Mouse (Mus musculus): ENCODE measurements around the gene Fam129b.

Gene Fam129b

DNA sequence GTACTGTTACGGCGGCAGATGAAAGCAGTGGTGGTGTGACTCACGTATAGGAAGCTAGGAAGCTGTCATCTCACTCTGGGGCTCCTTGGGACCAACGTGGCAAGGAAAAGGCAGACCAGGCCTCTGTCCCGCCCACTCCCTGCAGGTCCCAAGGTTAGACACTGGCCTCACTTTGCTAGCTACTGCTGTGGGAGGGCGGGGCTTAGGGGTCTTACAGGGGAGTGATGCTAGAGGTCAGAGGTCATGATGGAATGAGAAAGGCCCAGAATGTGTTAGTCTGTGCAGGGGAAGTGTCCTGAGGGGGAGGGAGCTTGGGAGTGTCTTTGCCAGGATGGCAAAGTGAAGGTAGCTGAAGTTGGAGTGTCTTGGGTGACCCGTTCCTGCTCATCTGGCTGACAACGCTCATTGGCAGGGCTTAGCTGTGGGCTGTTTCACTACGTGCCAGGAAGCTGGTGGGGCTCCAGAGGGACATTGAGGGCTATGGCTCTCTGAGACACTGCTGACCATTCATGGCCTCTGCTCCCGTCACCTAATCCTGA lies 48.5 kb downstream of the Fam129b start:
- no peak for DNase-seq (ENCODE audit: low read depth, low spot score)

DNA sequence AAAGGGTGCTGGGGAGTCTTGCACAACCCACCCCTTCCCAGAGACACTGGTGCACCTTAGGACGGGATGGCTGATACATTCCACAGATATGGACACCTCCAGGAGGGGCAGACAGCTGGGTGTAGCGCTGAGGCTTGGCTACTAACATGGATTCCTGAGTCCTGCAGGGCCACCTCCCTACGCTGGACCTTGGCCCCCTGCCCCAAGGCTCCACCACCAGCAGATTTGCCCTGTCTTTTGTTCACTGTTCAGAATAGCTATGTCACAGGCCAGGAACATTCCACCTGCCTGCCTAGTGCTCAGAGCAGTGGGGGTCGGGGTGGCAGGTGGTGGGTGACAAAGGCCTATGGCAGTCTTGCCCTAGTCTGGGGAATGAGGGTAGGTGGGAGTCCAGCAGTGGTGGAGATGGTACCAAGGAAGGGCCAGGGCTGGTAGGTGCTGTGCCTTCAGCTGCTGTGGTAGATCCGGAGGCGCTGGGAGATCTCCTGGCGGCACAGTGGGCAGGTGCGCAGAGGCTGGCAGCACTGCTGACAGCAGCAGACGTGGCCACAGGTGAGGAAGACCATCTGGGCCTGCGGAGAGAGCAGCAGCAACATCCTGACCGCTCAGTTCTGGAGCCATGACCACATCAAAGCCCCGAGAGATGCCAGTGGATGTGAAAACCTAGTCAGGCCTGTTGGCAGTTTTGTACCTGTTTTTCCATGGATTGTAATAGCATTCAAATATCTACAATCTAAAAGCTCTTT lies 50.6 kb downstream of the Fam129b start:
- DNase-seq (ENCODE audit: low read depth, low spot score), result no peak

DNA sequence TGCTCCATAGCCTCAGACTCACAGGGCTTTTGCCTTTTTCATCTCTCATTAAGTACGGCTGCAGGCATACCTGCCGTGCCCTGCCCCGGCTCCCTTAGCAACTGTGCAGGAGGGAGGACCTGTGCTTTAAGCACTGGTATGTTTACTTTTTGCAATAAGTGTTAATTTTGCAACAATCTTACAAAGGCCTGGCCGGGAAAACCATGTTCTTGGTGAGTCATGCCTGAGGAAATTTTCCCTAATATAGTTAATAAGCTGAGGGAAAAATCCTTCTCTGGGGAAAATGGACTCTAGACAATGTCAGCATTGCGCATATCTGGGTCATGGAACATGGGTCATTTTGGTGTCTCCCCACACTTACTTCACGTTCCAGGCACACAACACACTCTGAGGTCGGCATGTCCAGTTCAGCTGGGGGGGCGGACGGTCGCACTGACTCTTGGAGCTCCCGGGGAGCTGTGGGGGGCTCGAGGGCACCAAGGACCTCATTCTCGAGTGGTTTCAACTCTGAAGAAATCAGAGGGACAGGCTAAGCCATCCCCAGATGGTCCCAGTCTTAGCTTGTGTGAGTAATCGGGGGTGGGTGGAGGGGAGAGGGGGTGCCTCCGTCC lies 51.8 kb downstream of the Fam129b start:
- no peak for DNase-seq (ENCODE audit: low read depth, low spot score)

DNA sequence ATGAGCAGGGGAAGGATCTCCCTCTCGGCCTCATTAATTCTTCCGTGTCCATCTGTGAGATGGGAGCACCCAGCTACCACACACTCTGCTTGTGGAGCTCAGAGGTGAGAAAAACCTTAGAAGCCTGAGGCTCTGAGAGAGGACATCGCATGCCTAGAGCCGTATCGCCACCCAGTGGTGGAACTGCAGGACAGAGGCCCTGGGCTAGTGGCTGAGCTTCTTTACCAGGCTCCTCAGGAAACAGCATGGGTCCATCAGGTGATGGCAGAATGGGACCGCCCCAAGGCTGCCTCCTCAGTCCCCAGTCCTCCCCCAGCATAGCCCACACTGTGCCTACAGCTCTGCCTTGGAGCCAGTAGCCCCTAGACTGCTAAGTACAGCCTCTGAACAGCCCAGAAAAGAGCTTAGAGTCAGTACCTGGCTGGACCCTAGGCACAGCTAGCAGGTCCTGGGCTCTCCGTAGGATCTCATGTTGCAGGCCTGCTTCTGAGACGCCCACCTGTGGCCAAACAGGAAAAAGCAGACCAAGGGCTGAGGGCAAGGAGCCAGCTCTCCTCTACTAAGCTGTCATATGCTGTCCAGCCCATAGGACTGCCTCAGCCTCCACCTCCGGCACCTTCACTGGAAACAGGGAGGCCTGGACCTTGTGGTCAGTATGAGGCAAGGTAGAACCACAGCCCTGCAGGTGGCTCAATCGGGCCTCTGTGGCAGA lies 52.5 kb downstream of the Fam129b start:
- DNase-seq (ENCODE audit: low read depth, low spot score), result no peak

DNA sequence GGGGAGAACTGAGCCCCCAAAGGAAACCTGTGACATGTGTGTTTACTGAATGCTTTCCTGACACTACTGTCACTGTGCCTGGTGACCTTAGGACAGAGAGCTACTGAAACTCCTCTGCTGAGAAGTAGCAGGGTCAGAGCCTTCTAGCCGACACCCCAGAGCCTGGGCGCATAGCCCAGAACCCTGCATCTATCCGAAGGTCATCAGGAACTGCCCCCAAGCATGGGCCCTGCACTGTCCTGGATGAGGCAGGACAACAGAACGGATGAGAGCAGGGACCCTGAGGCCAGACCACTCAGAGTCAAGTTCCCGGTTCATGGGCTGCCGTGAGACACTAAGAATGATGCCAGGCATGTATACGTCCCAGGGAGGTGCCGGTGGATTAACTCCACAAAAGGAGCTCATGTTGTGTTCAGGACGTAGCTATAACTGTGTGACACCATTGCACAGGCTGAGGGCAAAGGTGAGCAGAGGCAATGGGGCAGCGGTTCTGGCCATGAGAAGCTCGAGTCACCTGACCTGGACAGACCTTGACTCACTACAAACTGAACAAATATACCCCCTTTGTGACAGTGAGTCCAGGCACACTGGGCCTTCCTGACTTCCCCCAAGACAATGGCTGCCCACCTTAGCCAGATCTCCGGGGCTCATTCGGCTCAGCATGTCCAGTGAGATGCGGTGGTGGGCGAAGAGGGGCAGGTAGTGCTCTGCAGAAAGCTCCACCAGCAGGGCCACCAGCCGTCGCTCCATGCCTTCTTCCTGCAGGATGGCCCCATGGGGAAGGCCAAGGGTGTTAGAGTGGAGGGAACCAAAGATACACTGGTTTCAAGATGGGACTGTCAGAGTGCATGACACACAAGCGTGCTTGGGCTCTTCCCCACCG lies 53.3 kb downstream of the Fam129b start:
- no peak for DNase-seq (ENCODE audit: low read depth, low spot score)

DNA sequence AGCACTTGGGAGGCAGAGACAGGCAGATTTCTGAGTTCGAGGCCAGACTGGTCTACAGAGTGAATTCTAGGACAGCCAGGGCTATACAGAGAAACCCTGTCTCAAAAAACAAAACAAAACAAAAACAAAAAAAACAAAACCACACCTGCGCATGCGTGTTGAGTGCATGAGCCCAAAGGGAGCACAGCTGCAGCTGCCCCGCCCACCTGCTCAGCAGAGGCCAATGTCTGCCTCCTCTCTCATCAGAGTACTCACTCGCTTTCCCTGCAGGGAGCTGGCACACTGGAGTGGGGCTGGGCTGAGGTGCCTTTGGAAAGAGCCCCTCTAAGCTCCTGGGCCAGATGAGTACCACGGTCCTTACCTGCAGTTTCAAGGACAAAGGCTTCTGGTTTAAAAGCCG lies 55.8 kb downstream of the Fam129b start:
- DNase-seq (ENCODE audit: low read depth, low spot score), result no peak

DNA sequence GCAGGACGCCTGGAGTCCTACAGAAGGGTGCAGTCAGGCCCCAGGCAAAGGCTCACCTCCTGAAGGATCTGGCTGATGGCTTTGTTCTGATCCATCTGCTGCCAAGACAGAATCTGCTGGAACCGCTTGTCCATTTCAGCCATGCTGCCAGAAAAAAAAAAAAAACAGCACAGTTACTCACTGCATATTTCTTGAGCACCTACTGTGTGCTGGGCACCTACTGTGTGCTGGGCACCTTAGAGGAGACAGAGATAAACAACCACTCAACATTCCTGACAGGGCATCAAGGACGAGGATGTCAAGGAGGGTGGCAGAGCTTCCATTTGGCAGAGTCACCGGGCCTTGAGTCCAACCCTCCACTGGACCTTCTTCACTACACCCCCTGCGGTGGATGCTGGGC lies 62.8 kb downstream of the Fam129b start:
- DNase-seq (ENCODE audit: low read depth, low spot score), result no peak

DNA sequence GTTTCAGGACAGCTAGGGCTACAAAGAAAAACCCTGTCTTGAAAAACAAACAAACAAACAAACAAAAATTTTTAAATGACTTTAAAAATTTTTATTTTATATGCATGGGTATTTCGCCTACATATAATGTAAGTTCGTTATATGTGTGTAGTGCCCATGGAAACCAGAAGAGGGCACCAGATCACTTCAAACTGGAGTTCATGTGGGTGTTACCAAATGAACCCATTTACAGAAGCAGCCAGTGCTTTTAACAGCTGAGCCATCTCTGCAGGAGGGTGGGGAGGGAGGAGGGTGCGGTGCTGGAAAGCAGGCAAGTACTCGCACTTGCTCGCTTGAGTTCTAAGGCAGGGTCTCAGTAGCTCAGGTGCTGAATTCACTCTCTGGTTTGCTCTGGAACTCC lies 63.5 kb downstream of the Fam129b start:
- DNase-seq (ENCODE audit: low read depth, low spot score), result peak; percentile 48

DNA sequence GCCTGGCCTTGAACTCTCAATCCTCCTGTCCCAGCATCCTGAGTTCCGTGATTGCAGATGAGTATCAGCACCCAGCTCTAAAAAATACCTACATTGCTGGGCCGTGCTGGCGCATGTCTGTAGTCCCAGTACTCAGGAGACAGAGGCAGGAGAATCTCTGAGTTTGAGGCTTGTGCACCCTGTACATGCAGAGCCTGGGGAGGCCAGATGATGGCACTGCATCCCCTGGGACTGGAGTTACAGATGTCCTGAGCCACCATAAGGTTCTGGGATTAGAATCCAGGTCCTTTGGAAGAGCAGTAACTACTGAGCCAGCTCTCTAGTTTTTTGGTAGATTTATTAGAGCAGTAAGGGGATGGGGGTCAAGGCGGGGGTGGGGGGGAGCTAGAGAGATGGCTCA lies 64.6 kb downstream of the Fam129b start:
- no peak for DNase-seq (ENCODE audit: low read depth, low spot score)

DNA sequence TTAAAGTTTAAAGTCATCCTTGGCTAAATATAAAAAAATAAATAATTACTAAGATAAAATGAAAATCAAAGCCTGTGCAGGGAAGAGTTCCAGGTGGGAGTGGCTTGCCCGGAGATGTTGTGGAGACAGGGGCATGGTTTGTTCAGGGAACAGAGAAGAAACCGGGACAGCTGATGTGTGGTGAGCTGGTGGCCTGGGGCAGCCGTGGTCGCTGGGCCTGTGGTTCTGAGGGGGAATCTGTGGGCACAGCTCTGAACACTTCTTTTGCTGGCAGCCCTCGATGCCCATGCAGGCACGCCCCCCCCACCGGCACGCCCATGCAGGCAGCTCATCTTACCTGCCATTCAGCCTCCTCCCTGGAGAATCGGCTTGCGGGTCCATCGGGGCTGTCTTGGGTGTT lies 71.5 kb downstream of the Fam129b start:
- DNase-seq (ENCODE audit: low read depth, low spot score), result no peak

DNA sequence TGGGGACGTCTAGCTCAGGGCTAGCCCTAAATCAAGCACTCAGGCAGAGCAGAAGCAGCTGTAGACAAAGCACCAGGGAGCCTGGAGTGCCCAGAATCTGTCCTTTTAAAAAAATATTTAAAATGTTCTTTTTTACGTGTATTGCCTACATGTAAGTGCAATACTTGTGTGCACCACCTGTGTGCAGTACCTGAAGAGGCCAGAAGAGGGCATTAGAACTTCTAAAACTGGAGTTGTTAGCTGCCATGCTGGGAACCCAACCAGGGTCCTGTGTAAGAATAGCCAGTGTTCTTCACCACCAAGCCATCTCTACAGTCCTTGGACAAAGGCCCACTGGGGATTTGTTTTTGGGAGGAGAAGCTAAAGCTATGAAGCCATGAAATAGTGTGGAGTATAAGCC lies 78.7 kb downstream of the Fam129b start:
- DNase-seq (ENCODE audit: low read depth, low spot score), result no peak

DNA sequence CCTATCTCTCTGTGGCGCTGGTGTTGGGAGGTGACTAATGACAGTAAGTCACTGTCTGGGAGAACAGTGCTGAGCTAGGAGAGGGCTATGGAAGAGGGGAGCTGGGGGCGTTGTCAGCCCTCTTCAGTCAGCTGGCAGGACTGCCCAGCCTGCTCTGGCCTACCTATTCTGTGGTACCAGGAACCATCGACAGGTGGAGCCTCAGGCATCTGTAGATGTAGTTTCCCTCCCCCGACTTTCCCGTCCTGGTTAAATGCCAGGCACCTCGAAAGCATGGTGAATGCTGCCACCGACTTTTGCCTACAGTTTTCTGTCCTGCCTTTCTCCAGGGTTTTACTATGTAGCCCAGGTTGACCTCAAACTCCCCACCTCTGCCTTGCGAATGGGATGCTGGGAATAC lies 81.4 kb downstream of the Fam129b start:
- DNase-seq (ENCODE audit: low read depth, low spot score), result no peak

DNA sequence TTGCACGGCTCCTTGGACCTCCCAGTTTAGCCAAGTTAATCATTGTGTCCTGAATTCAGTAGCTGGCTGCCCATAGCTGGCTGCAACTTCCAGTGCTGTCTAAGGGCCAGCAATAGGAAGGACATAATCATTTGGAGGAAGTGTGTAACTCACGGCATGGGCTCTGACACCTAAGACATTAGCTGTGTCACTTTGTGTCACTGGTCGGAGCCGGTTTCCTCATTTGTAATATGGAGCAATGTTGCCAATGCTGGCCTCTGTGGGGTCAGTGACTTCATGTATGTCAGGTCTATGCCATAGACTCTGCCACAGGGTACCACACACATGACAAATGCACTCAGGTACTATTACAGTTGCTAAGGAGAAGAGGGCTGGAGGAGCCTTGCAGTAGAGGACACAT lies 84.4 kb downstream of the Fam129b start:
- DNase-seq (ENCODE audit: low read depth, low spot score), result no peak

DNA sequence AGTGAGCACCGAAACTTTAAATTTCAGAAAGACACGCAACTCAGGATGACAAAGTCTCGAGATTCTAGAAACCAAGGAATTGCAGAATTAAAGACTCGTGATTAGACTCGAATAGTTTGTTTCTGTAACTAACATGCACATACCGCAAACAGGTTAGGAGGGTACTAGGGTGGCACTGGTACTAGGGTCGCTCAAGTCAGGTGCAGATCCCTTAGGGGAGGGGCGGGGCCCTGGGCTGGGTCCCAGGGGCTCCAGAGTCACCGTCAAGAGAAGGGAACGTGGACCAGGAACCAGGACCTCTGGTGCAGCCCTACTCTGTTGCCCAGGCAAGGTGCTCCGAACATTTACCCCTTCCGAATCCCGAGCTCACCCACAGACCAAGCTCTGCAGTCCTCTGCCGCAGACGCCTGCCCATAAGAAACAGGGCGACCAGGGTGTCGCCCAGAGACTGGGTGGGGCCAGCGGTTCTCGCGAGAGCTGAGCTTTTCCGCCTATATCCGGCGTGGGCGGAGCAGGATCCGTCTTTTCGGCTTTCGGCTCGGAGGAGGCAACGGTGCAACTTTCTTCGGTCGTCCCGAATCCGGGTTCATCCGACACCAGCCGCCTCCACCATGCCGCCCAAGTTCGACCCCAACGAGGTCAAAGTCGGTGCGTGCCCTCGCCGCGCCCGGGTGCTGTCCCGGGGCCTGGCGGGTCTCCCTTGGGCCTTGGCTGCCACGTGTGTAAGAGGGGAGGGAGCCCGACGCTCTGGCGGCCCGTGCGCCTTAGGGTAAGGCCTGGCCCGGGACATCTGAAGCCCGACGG lies 85.5 kb downstream of the Fam129b start, which contains the start of the genes Rpl12 and Lrsam1:
Rpl12 (plus strand) TSS at position 368 of the 804 bp plus-strand sequence.
Lrsam1 (minus strand) TSS at position 423 of the 804 bp plus-strand sequence.
- peak; percentile 81 for DNase-seq (ENCODE audit: low read depth, low spot score)

DNA sequence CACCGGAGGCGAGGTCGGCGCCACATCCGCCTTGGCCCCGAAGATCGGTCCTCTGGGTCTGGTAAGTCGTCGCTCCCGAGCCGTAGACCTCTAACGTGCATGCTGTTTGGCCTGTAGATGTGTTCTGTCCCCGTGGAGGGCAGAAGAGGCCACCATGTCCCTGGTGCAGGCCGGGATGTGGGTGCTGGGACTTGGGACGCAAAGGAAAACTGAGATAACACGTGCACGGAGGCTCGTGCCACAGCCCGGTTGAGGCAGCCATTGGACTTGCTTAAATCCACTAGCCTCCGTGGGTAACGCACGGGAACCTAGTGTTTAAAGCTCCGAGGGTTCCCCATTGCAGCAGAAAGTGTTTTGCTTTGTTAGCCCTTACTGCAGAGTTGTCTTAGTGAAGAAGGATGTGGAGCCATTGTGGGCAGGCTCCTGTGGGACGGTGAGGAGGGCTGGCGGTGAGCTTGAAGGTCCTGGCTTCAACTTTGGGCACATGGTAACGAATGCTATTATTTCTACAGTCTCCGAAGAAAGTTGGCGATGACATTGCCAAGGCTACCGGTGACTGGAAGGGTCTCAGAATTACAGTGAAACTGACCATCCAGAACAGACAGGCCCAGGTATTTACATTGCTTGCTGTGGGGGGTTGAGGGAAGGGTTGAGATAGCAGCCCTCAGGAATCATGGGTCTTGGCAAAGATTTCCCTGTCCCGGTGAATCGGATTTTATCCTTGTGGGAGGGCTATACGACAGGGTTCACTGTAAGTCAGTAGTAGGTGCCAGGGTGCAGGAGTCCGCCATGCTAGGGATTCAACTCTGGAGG lies 86.4 kb downstream of the Fam129b start:
- DNase-seq (ENCODE audit: low read depth, low spot score), result no peak

DNA sequence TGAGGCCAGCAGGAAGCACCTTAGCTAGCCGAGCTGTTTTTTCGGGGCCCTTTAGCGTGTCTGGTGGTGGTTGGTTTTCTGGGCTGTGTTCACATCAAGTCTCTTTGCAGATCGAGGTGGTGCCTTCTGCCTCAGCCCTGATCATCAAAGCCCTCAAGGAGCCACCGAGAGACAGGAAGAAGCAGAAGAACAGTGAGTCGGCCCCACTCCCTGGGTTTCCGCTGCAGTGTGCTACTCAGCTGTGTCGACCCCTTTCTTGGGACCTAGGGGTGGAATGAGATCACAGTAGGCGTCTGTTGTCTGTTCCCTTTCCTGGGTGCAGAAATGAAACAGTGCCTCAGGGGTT lies 86.9 kb downstream of the Fam129b start:
- DNase-seq (ENCODE audit: low read depth, low spot score), result no peak

DNA sequence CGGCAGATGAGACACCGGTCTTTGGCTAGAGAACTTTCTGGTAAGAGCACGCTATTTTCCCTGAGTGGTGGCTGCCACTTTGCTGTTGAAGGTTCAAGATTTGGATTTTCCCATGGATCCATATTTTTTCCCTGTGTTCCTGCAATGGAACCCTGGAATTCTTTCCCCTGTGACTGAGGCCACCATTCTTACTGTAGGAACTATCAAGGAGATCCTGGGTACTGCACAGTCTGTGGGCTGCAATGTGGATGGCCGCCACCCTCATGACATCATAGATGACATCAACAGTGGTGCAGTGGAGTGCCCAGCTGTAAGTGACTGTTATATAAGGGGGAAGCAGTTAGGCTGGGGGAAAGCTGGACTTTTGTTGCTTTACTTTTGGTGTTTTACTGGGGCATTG lies 87.6 kb downstream of the Fam129b start:
- DNase-seq (ENCODE audit: low read depth, low spot score), result no peak

DNA sequence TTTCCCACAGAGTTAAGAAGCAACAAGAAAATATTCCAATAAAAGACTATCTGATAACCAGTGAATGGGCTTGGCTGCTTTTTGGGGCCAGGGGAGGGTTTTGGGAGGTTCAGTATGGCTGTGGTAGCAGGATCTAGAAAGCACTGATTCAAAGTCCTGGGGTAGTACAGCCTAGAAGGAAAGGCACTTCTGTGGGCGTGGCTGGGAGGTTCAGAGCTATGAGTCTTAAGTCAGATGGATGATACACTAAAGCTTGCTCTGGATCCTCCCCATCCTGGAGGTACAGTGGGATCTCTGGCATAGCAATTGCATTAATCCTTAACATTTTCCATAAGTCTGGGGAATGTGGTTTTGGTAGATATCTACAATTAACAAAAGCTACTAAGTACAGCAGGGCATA lies 88.1 kb downstream of the Fam129b start:
- no peak for DNase-seq (ENCODE audit: low read depth, low spot score)

DNA sequence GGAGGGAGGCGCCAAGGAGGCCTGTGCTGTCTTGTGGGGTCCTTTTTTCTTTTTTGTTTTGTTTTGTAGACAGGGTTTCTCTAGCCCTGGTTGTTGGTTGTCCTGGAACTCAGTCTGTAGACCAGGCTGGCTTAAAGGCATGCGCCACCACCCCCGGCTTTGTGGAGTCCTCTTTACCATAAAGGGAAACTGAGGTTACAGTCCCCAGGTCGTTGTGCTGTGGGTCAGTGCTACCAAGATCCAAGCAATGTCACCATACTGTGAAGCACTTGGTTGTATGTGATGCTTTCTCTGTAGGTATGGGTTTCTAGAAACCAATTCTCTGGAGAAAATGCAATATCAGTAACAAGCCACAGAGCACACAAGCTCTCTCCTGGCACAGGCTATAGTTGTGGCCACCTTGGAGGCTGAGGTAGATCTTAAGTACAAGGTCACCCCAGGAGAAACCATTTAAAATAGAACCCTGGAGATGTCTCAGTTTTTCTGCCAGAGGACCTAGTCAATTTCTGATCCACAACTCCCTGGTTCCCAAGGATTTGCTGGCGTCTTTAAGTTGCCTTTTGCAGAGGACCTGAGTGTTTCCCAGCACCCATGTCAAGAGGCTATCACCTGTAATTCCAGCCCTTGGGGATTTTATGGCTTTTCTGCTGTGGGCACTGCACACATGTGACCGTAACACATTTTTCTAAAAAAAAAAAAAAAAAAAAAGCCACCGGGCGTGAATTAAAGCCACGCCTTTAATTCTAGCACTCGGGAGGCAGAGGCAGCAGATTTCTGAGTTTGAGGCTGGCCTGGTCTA lies 88.9 kb downstream of the Fam129b start:
- DNase-seq (ENCODE audit: low read depth, low spot score), result no peak
